In the genomic region with DNA sequence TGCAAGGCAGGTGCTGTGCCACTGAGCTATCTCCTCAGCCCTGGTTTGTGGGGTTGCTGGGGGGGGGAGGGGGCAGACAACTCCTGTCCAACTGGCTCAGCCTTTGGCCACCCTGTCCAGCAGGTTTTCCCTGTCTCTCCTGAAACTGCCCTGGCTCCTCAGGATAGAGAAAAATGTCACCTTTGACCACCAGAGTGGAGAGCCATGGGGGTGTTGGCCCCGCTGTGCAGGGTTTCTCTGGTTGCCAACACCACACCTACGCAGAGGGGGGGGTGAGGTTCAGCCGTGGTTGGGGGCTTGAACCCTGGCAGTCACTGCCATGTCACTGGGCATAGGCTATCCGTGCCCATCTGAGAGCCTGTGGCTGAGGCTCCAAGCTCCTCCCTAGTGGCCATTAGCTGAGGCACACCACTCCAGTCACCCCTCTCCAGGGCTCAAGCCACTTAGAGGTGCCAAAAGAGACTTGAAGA, we compare ENCODE assay signal across 19 mouse cellular contexts. TPM values are rescaled to one million over a fixed set of nuclear protein-coding genes. Genes with fewer than 3 reads are reported as not detected.
DNase-seq lines count a peak whose midpoint lies in the region; ATAC-seq lines count a peak whose summit lies in the region.
"Had no signal": no experiment of that assay in that cellular context is flagged by ENCODE, and none has a peak within 500 bp of the region (broad histone marks: within the 10 kb centered on the region; RNA-seq: fewer than 3 reads in every experiment).

No protein-coding gene starts in this region.

- H3K4me2 ChIP-seq in intestine, embryonic 15.5 days (replicated peaks) = peak overlapping the region; percentile 36; the same call in 1 of the 2 replicates
- no peak overlapping the region for H3K4me2 ChIP-seq in stomach, embryonic 14.5 days (replicated peaks; ENCODE audit: low read depth, low read length)
- H3K4me2 ChIP-seq: embryonic facial prominence, embryonic 12.5 days; heart, embryonic 12.5 days had no signal

- no peaks in the 10 kb centered on the region for H3K36me3 ChIP-seq in intestine, embryonic 15.5 days
- H3K36me3 ChIP-seq in stomach, embryonic 14.5 days (ENCODE audit: control insufficient read depth, insufficient read depth, low read length) = no peaks in the 10 kb centered on the region
- H3K36me3 ChIP-seq: embryonic facial prominence, embryonic 12.5 days; heart, embryonic 12.5 days; limb, embryonic 10.5 days had no signal

- WGBS in intestine, embryonic 15.5 days = 43% methylated on average over 4 of the region's 4 CpGs
- WGBS in stomach, embryonic 14.5 days = 61% methylated on average over 4 of the region's 4 CpGs

- DNase-seq in lung, adult 18-20 months = peak; percentile 61 to 75
- no peak for DNase-seq in lung, postnatal 14 days
- peak; percentile 56 for DNase-seq in kidney, postnatal 14 days
- DNase-seq: cerebellum, adult 9-10 months; retina, postnatal 1 day had no signal

- no peak overlapping the region for H3K9ac ChIP-seq in intestine, embryonic 15.5 days
- no peak overlapping the region for H3K9ac ChIP-seq in stomach, embryonic 14.5 days (replicated peaks; ENCODE audit: low read depth, low read length)
- H3K9ac ChIP-seq: embryonic facial prominence, embryonic 12.5 days; heart, embryonic 12.5 days; liver, embryonic 14.5 days had no signal

- H3K9me3 ChIP-seq in intestine, embryonic 15.5 days = no peaks in the 10 kb centered on the region
- no peaks in the 10 kb centered on the region for H3K9me3 ChIP-seq in stomach, embryonic 14.5 days (ENCODE audit: control insufficient read depth, low read depth, low read length)
- H3K9me3 ChIP-seq: embryonic facial prominence, embryonic 12.5 days; heart, embryonic 12.5 days; limb, embryonic 10.5 days had no signal

- ATAC-seq in intestine, embryonic 15.5 days = peak; percentile 68
- ATAC-seq in stomach, embryonic 14.5 days (ENCODE audit: insufficient number of reproducible peaks, insufficient read depth, low FRiP score, low read depth) = peak; percentile 51; the same call in 1 of the 2 replicates
- ATAC-seq in CD4-positive, CD25-positive, alpha-beta regulatory T cell, adult 4 months = no peak
- no peak for ATAC-seq in megakaryocyte, adult 5-6 weeks (ENCODE audit: poor library complexity, severe bottlenecking)

- H3K27ac ChIP-seq in intestine, embryonic 15.5 days = peak overlapping the region; percentile 44; the same call in 1 of the 2 replicates
- no peak overlapping the region; the same call in 1 of the 2 replicates for H3K27ac ChIP-seq in stomach, embryonic 14.5 days (ENCODE audit: low read length)
- H3K27ac ChIP-seq: embryonic facial prominence, embryonic 12.5 days; limb, embryonic 10.5 days; liver, embryonic 14.5 days had no signal

- H3K4me3 ChIP-seq in intestine, embryonic 15.5 days (replicated peaks) = no peak overlapping the region
- no peak overlapping the region for H3K4me3 ChIP-seq in stomach, embryonic 14.5 days (ENCODE audit: low read depth, low read length)
- H3K4me3 ChIP-seq: embryonic facial prominence, embryonic 12.5 days; heart, embryonic 12.5 days; limb, embryonic 10.5 days had no signal

- H3K27me3 ChIP-seq in intestine, embryonic 15.5 days (replicated peaks) = no peaks in the 10 kb centered on the region
- no peaks in the 10 kb centered on the region for H3K27me3 ChIP-seq in stomach, embryonic 14.5 days (ENCODE audit: control insufficient read depth, insufficient read depth, low read length)

- H3K4me1 ChIP-seq in intestine, embryonic 15.5 days (replicated peaks) = peaks cover 15% of the 10 kb centered on the region
- no peaks in the 10 kb centered on the region for H3K4me1 ChIP-seq in stomach, embryonic 14.5 days (ENCODE audit: control insufficient read depth, insufficient read depth, low read length)
- H3K4me1 ChIP-seq: embryonic facial prominence, embryonic 12.5 days had no signal

RNA-seq across cellular contexts. Expression of a gene that starts 12.5 kb away (rescaled TPM):
- 96.1 and 108 TPM in 2 replicates for polyA plus RNA-seq in intestine, embryonic 15.5 days (2015; fragmentation: Nextera tagmentation; extraction: Ambion mirVana)
- polyA plus RNA-seq in stomach, embryonic 14.5 days (2014; fragmentation: Nextera tagmentation; extraction: Ambion mirVana) = 51.9 and 55.9 TPM in 2 replicates
- polyA plus RNA-seq in CD4-positive, CD25-positive, alpha-beta regulatory T cell, adult 4 months (2017; shearing (Covaris generic)) = not detected
- not detected in 2 replicates for total RNA-seq in megakaryocyte, adult 5-6 weeks (2015)
- total RNA-seq in megakaryocyte, adult 5-6 weeks (2017) = not detected in 2 replicates

RNA-seq across cellular contexts. Expression of a gene that starts 19.9 kb away (rescaled TPM):
- 15.2 and 18.1 TPM in 2 replicates for polyA plus RNA-seq in intestine, embryonic 15.5 days (2015; fragmentation: Nextera tagmentation; extraction: Ambion mirVana)
- polyA plus RNA-seq in stomach, embryonic 14.5 days (2014; fragmentation: Nextera tagmentation; extraction: Ambion mirVana) = 0.67 and 1.00 TPM in 2 replicates
- not detected for polyA plus RNA-seq in CD4-positive, CD25-positive, alpha-beta regulatory T cell, adult 4 months (2017; shearing (Covaris generic))
- not detected in 2 replicates for total RNA-seq in megakaryocyte, adult 5-6 weeks (2015)
- total RNA-seq in megakaryocyte, adult 5-6 weeks (2017) = not detected in 2 replicates
- total RNA-seq: gastrocnemius, adult 8-10 months; layer of hippocampus, adult 8-10 months had no signal
- polyA plus RNA-seq: brain, embryonic 14.5 days; forebrain, embryonic 11.5 days; heart, embryonic 12.5 days; limb, embryonic 10.5 days; liver, embryonic 14.5 days; neural tube, embryonic 14.5 days; spleen, adult 2 months had no signal

RNA-seq across cellular contexts. Expression of a gene that starts 21.4 kb away (rescaled TPM):
- polyA plus RNA-seq in intestine, embryonic 15.5 days (2015; fragmentation: Nextera tagmentation; extraction: Ambion mirVana) = 5.2 and 7.1 TPM in 2 replicates
- polyA plus RNA-seq in stomach, embryonic 14.5 days (2014; fragmentation: Nextera tagmentation; extraction: Ambion mirVana) = 6.0 and 8.6 TPM in 2 replicates
- not detected for polyA plus RNA-seq in CD4-positive, CD25-positive, alpha-beta regulatory T cell, adult 4 months (2017; shearing (Covaris generic))
- 0.16 and 0.59 TPM in 2 replicates for total RNA-seq in megakaryocyte, adult 5-6 weeks (2015)
- total RNA-seq in megakaryocyte, adult 5-6 weeks (2017) = 0.28 and 0.81 TPM in 2 replicates
- total RNA-seq: gastrocnemius, adult 8-10 months had no signal

RNA-seq across cellular contexts. Expression of a gene that starts 38.9 kb away (rescaled TPM):
- 20.9 and 22.5 TPM in 2 replicates for polyA plus RNA-seq in intestine, embryonic 15.5 days (2015; fragmentation: Nextera tagmentation; extraction: Ambion mirVana)
- polyA plus RNA-seq in stomach, embryonic 14.5 days (2014; fragmentation: Nextera tagmentation; extraction: Ambion mirVana) = 10.9 and 12.8 TPM in 2 replicates
- polyA plus RNA-seq in CD4-positive, CD25-positive, alpha-beta regulatory T cell, adult 4 months (2017; shearing (Covaris generic)) = 10 to 100 TPM in 1 of 2 experiments, 1 to 10 TPM in 1; 4.7 to 13.0 TPM
- 8.9 and 9.0 TPM in 2 replicates for total RNA-seq in megakaryocyte, adult 5-6 weeks (2015)
- total RNA-seq in megakaryocyte, adult 5-6 weeks (2017) = 19.6 and 21.2 TPM in 2 replicates

RNA-seq across cellular contexts. Expression of a gene that starts 41.0 kb away (rescaled TPM):
- 15.9 and 18.5 TPM in 2 replicates for polyA plus RNA-seq in intestine, embryonic 15.5 days (2015; fragmentation: Nextera tagmentation; extraction: Ambion mirVana)
- 18.3 and 19.1 TPM in 2 replicates for polyA plus RNA-seq in stomach, embryonic 14.5 days (2014; fragmentation: Nextera tagmentation; extraction: Ambion mirVana)
- polyA plus RNA-seq in CD4-positive, CD25-positive, alpha-beta regulatory T cell, adult 4 months (2017; shearing (Covaris generic)) = 10 to 100 TPM; 16.0 to 16.6 TPM
- 22.8 and 24.1 TPM in 2 replicates for total RNA-seq in megakaryocyte, adult 5-6 weeks (2015)
- total RNA-seq in megakaryocyte, adult 5-6 weeks (2017) = 46.7 and 50.7 TPM in 2 replicates

Comparison
In these comparisons a context has a peak if more than half of its experiments do, and no peak if none do; other contexts are left out.
1. ATAC-seq: peak in intestine, embryonic 15.5 days (single experiment) and stomach, embryonic 14.5 days (single experiment); none in CD4-positive, CD25-positive, alpha-beta regulatory T cell, adult 4 months (single experiment) and megakaryocyte, adult 5-6 weeks (single experiment).
2. RNA of a gene that starts 12.5 kb away (polyA plus RNA-seq): 96.1 to 108 TPM in intestine, embryonic 15.5 days and 51.9 to 55.9 TPM in stomach, embryonic 14.5 days; not detected in CD4-positive, CD25-positive, alpha-beta regulatory T cell, adult 4 months; every median in the first group is over 10 times any median in the second.